Mouse (Mus musculus) stomach, postnatal 0 days (tissue): ENCODE results near the gene Cep112.
A peak's percentile ranks its signal among the peaks of the same experiment; 100 is the strongest.

Experiments
- CTCF ChIP-seq: IDR thresholded peaks from 2 replicates; pipeline ENCODE4 v1.5.1; 2016; ENCODE audit warnings: antibody characterized with exemption, low read depth, mild to moderate bottlenecking, moderate library complexity
- EP300 ChIP-seq: optimal IDR thresholded peaks from 2 replicates; pipeline ENCODE3; 2016; ENCODE audit warnings: antibody characterized with exemption

DNA sequence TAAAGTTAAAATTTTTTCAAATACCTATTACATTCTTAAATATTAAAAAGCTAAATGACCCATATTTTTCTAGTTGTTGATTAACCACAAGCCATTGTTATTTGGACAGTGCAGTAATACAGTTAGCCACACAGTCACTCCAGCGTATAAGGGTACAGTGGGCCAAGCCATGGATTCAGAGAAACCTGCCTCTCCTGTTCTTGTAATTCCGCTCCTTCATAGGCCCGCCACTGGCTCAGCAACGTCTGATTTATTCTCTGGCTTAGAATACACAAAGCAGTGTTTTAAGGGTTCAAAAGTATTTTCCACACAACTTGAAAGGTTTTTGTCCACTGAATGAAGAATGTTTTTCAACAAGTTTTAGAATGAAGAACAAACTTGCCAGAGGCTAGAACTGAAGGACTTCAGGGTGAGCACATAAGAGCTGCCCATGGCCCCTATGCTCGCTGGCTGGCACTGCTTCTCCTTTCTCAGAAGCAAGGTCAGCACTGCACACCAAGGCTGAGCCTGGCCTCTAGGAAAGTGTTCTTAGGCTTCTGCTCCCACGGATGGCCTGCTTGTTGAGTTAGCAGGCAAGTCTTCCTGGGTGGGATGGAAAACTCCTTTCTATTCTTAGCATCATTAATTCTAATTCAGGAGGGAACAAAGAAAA, 349.2 kb downstream of the Cep112 start:
- TF ChIP-seq CTCF (peak; percentile 19; the same call in 1 of the 2 replicates), EP300 (no peak)
